Mouse (Mus musculus) erythroblast, embryonic 14.5 days (primary cell): ENCODE results near the gene Pole.

ENCODE experiments used
- GATA1 ChIP-seq: IDR thresholded peaks from 2 replicates; pipeline ENCODE4 v1.6.1; 2012; ENCODE audit warnings: low read length, inconsistent platforms, mixed read lengths
- TAL1 ChIP-seq: IDR thresholded peaks from 3 replicates; pipeline ENCODE4 v1.6.1; 2012; ENCODE audit warnings: low read length, inconsistent platforms, mixed read lengths

- TF ChIP-seq GATA1 = no peak
- no peak for TF ChIP-seq TAL1
Measured at GRCm38 (mm10) chr5:110276391-110276790, 9.7 kb upstream of the Pole start.
